Mouse (Mus musculus) spleen, adult 2 months (tissue): Measurements from ENCODE around the gene Nkx2-5. TPM values are rescaled to one million over a fixed set of nuclear protein-coding genes. Genes with fewer than 3 reads are reported as not detected.

ENCODE experiments used
- DNase-seq, 2 experiments: peaks; one replicate each; pipeline versions ENCODE4 v3.0.0 to v3.0.0-alpha.2; 2012 to 2021; ENCODE audit warnings: low spot score in 2 of 2, low read depth in 1 of 2
- H3K27ac ChIP-seq: fragments of 200-500 bp; 2 replicates; pipeline ENCODE4 v1.5.1; 2012; ENCODE audit warnings: low read length, inconsistent platforms; ENCODE audit not compliant: insufficient read depth
- H3K27me3 ChIP-seq: fragments of 200-500 bp; 2 replicates; pipeline ENCODE4 v1.6.1; 2012; ENCODE audit warnings: mild to moderate bottlenecking, moderate library complexity, low read length, inconsistent platforms; ENCODE audit not compliant: control insufficient read depth, insufficient read depth
- H3K36me3 ChIP-seq: fragments of 200-500 bp; 2 replicates; pipeline ENCODE4 v1.6.1; 2012; ENCODE audit warnings: mild to moderate bottlenecking, low read length, inconsistent platforms; ENCODE audit not compliant: control insufficient read depth, insufficient read depth
- H3K4me1 ChIP-seq: fragments of 200-500 bp; 2 replicates; pipeline ENCODE4 v1.6.1; 2011; ENCODE audit warnings: inconsistent platforms; ENCODE audit not compliant: control insufficient read depth, insufficient read depth, insufficient read length
- H3K4me3 ChIP-seq: fragments of 200-500 bp; 2 replicates; pipeline ENCODE4 v1.5.1; 2011; ENCODE audit warnings: mild to moderate bottlenecking, inconsistent platforms; ENCODE audit not compliant: insufficient read depth, insufficient read length; ENCODE audit errors: extremely low read depth
- CTCF ChIP-seq: fragments of 200-500 bp; IDR thresholded peaks from 2 replicates; pipeline ENCODE4 v1.5.1; 2011; ENCODE audit warnings: mild to moderate bottlenecking, inconsistent platforms; ENCODE audit not compliant: insufficient read depth, insufficient read length, insufficient replicate concordance; ENCODE audit errors: extremely low read depth
- POLR2A ChIP-seq: fragments of 200-500 bp; IDR thresholded peaks from 2 replicates; pipeline ENCODE4 v1.6.1; 2011; ENCODE audit warnings: low read depth, low read length, inconsistent platforms
- WGBS: fragments of 180-500 bp; shearing (Covaris S2); methylation state at CpG from one replicate; pipeline ENCODE4 v1.1.7; 2018; 5-methylcytosine and 5-hydroxymethylcytosine counted together
- polyA plus RNA-seq: library from polyadenylated mRNA; depleted of rRNA; stranded (reverse); fragments of >200 nt; gene quantifications from 2 replicates; pipeline ENCODE4 v1.2.3, GENCODE M21; 2012

Gene Nkx2-5
- polyA plus RNA-seq, 1 experiment: 19.8 TPM

- H3K27me3 ChIP-seq: peaks cover 24% of the 10 kb centered on the region
- 28% methylated on average over 8 of the region's 8 CpGs for WGBS
- H3K4me3 ChIP-seq: no peak overlapping the region; the same call in 1 of the 2 replicates
These were observed 6.3 kb upstream of the Nkx2-5 start for GRCm38 (mm10) chr17:26851136-26851460.

GRCm38 (mm10) chr17:26850358-26851135 is 5.7 kb upstream of the Nkx2-5 start:
- Histone ChIP-seq H3K27me3 (peaks cover 24% of the 10 kb centered on the region), H3K27ac (peak overlapping the region; percentile 67), H3K4me1 (peaks cover 11% of the 10 kb centered on the region; the same call in 1 of the 2 replicates), H3K36me3 (no peaks in the 10 kb centered on the region), H3K4me3 (peak overlapping the region; percentile 36; the same call in 1 of the 2 replicates)
- 2% methylated on average over 48 of the region's 48 CpGs for WGBS
- no peak for DNase-seq
- no peak for TF ChIP-seq POLR2A
- no peak for TF ChIP-seq CTCF

More at GRCm38 (mm10) chr17:26851136-26851460, 6.3 kb upstream of the Nkx2-5 start:
- Histone ChIP-seq H3K36me3 (no peaks in the 10 kb centered on the region), H3K4me1 (peaks cover 11% of the 10 kb centered on the region; the same call in 1 of the 2 replicates), H3K27ac (0 out of 2 replicates have a peak overlapping the region, but pooled peaks have one; percentile 20)
- TF ChIP-seq POLR2A: no peak
- TF ChIP-seq CTCF: no peak
- DNase-seq: no peak

- H3K27ac ChIP-seq: peak overlapping the region; percentile 67
- DNase-seq: no peak
- no peaks in the 10 kb centered on the region for H3K36me3 ChIP-seq
- peak overlapping the region; percentile 36 for H3K4me3 ChIP-seq
- peaks cover 11% of the 10 kb centered on the region; the same call in 1 of the 2 replicates for H3K4me1 ChIP-seq
- TF ChIP-seq POLR2A (no peak), CTCF (no peak)
- WGBS: 3% methylated on average over 44 of the region's 44 CpGs
- peaks cover 24% of the 10 kb centered on the region for H3K27me3 ChIP-seq
These were observed 5.0 kb upstream of the Nkx2-5 start for GRCm38 (mm10) chr17:26849746-26850357.

GRCm38 (mm10) chr17:26849106-26849745 is 4.4 kb upstream of the Nkx2-5 start:
- peaks cover 26% of the 10 kb centered on the region for H3K27me3 ChIP-seq
- peak overlapping the region; percentile 36; the same call in 1 of the 2 replicates for H3K4me3 ChIP-seq
- 12% methylated on average over 19 of the region's 19 CpGs for WGBS

GRCm38 (mm10) chr17:26848236-26848635 is 3.4 kb upstream of the Nkx2-5 start:
- Histone ChIP-seq H3K27me3 (peaks cover 32% of the 10 kb centered on the region), H3K4me1 (peaks cover 13% of the 10 kb centered on the region), H3K36me3 (no peaks in the 10 kb centered on the region), H3K4me3 (no peak overlapping the region), H3K27ac (peak overlapping the region; percentile 18; the same call in 1 of the 2 replicates)
- 16% methylated on average over 6 of the region's 6 CpGs for WGBS
- TF ChIP-seq POLR2A (no peak), CTCF (no peak)
- DNase-seq: no peak

More at GRCm38 (mm10) chr17:26849106-26849745, 4.4 kb upstream of the Nkx2-5 start:
- Histone ChIP-seq H3K36me3 (no peaks in the 10 kb centered on the region), H3K27ac (peak overlapping the region; percentile 67), H3K4me1 (peaks cover 13% of the 10 kb centered on the region)
- no peak for TF ChIP-seq CTCF
- TF ChIP-seq POLR2A: no peak
- DNase-seq: no peak

GRCm38 (mm10) chr17:26847801-26848200 is 3.0 kb upstream of the Nkx2-5 start:
- no peak overlapping the region; the same call in 1 of the 2 replicates for H3K27ac ChIP-seq
- no peak for DNase-seq
- H3K27me3 ChIP-seq: peaks cover 31% of the 10 kb centered on the region
- 8% methylated on average over 5 of the region's 5 CpGs for WGBS
- no peak overlapping the region for H3K4me3 ChIP-seq
- H3K4me1 ChIP-seq: peaks cover 13% of the 10 kb centered on the region
- TF ChIP-seq CTCF: no peak
- no peak for TF ChIP-seq POLR2A
- H3K36me3 ChIP-seq: no peaks in the 10 kb centered on the region

- Histone ChIP-seq H3K27me3 (peaks cover 35% of the 10 kb centered on the region), H3K36me3 (no peaks in the 10 kb centered on the region)
These were observed 1.6 kb upstream of the Nkx2-5 start for GRCm38 (mm10) chr17:26846411-26846810.

More at GRCm38 (mm10) chr17:26846411-26846810, 1.6 kb upstream of the Nkx2-5 start:
- Histone ChIP-seq H3K4me1 (peaks cover 13% of the 10 kb centered on the region), H3K27ac (no peak overlapping the region), H3K4me3 (no peak overlapping the region)
- TF ChIP-seq CTCF: no peak
- no peak for TF ChIP-seq POLR2A
- DNase-seq: no peak
- WGBS: 13% methylated on average over 8 of the region's 8 CpGs
